ENCODE assay signal across 26 mouse cellular contexts in the genomic region with DNA sequence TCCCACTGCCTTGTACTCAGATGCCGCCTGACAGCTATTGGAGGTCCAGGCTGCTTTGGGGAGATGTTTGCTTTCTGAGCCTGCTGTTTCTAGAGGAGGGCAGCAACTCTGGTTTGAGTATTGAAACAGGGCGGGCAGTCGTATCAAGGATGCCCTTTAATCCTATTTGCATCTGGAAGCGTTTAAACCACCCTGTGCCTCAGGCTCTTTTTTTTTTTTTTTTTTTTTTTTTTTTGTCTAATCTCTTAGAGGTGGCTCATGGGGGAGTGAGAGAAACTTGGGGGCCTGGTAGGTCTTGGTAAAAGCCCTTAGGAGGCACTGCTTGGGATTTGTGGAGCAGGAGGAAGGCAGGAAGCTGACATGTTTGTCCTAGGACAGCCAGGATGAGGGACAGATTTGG. TPM values are rescaled to one million over a fixed set of nuclear protein-coding genes. Genes with fewer than 3 reads are reported as not detected.
DNase-seq lines count a peak whose midpoint lies in the region; ATAC-seq and TF ChIP-seq lines count a peak whose summit lies in the region.
"Had no signal": no experiment of that assay in that cellular context is flagged by ENCODE, and none has a peak within 500 bp of the region (broad histone marks: within the 10 kb centered on the region; RNA-seq: fewer than 3 reads in every experiment).

No protein-coding gene starts in this region.

- TF ChIP-seq CTCF in MEL (IDR thresholded peaks at IDR 0.05 in 2 of 3, conservative IDR thresholded peaks at IDR 0.05 in 1 of 3; ENCODE audit: control insufficient read depth in 1 of 3, insufficient read depth in 1 of 3, low read depth in 2 of 3, low read length in 3 of 3, poor library complexity in 1 of 3, severe bottlenecking in 1 of 3) = no peak

- no peak overlapping the region for H3K4me3 ChIP-seq in midbrain, embryonic 11.5 days (ENCODE audit: low read depth, low read length)
- no peak overlapping the region for H3K4me3 ChIP-seq in midbrain, embryonic 13.5 days (replicated peaks)
- H3K4me3 ChIP-seq in MEL (ENCODE audit: control insufficient read depth in 1 of 2, insufficient read depth in 1 of 2, low read depth in 2 of 2, low read length in 2 of 2) = no peak overlapping the region
- H3K4me3 ChIP-seq in embryonic facial prominence, embryonic 12.5 days = no peak overlapping the region
- H3K4me3 ChIP-seq in forebrain, embryonic 16.5 days (replicated peaks; ENCODE audit: low read length) = no peak overlapping the region
- H3K4me3 ChIP-seq: embryonic facial prominence, embryonic 15.5 days; heart, adult 2 months; heart, embryonic 10.5 days; heart, embryonic 13.5 days had no signal

- H3K79me2 ChIP-seq in MEL (ENCODE audit: control insufficient read depth, insufficient read depth, low read length, poor library complexity) = peaks cover 7% of the 10 kb centered on the region; the same call in 1 of the 2 replicates

- TF ChIP-seq EP300 in MEL (IDR thresholded peaks at IDR 0.05; ENCODE audit: low read depth in 1 of 2, low read length in 2 of 2) = no peak

- no peak for ATAC-seq in midbrain, embryonic 11.5 days (ENCODE audit: low FRiP score)
- no peak for ATAC-seq in midbrain, embryonic 13.5 days
- no peak for ATAC-seq in embryonic facial prominence, embryonic 12.5 days (ENCODE audit: insufficient number of reproducible peaks, insufficient read depth, low FRiP score, low TSS enrichment)
- no peak for ATAC-seq in forebrain, embryonic 16.5 days
- ATAC-seq: activated CD4-positive, CD25-positive, alpha-beta regulatory T cell, adult 4 months; forebrain, embryonic 14.5 days; hindbrain, postnatal 0 days; inflammation-experienced regulatory T-cells, adult 6 months; intestine, embryonic 16.5 days had no signal

- WGBS in midbrain, embryonic 11.5 days = 59% methylated on average over 4 of the region's 4 CpGs
- 55% methylated on average over 4 of the region's 4 CpGs for WGBS in midbrain, embryonic 13.5 days
- WGBS in embryonic facial prominence, embryonic 12.5 days = 27% methylated on average over 4 of the region's 4 CpGs
- 77% methylated on average over 4 of the region's 4 CpGs for WGBS in forebrain, embryonic 16.5 days

- TF ChIP-seq RAD21 in MEL (IDR thresholded peaks at IDR 0.05; ENCODE audit: low read depth, low read length) = no peak

- no peak overlapping the region for H3K27ac ChIP-seq in midbrain, embryonic 11.5 days (ENCODE audit: low read depth, low read length)
- H3K27ac ChIP-seq in midbrain, embryonic 13.5 days = no peak overlapping the region
- H3K27ac ChIP-seq in MEL (ENCODE audit: control insufficient read depth, low read depth, low read length) = no peak overlapping the region
- no peak overlapping the region for H3K27ac ChIP-seq in embryonic facial prominence, embryonic 12.5 days
- no peak overlapping the region for H3K27ac ChIP-seq in forebrain, embryonic 16.5 days (ENCODE audit: low read length)
- H3K27ac ChIP-seq: embryonic facial prominence, embryonic 15.5 days; heart, adult 2 months; heart, embryonic 10.5 days; heart, embryonic 13.5 days; hindbrain, embryonic 14.5 days; hindbrain, postnatal 0 days had no signal

- no peaks in the 10 kb centered on the region for H3K9me3 ChIP-seq in midbrain, embryonic 11.5 days (ENCODE audit: control insufficient read depth, low read length)
- no peaks in the 10 kb centered on the region for H3K9me3 ChIP-seq in midbrain, embryonic 13.5 days
- no peaks in the 10 kb centered on the region for H3K9me3 ChIP-seq in MEL (replicated peaks; ENCODE audit: insufficient read depth, low read length)
- H3K9me3 ChIP-seq in embryonic facial prominence, embryonic 12.5 days = no peaks in the 10 kb centered on the region
- H3K9me3 ChIP-seq in forebrain, embryonic 16.5 days (ENCODE audit: control insufficient read depth, low read length) = no peaks in the 10 kb centered on the region
- H3K9me3 ChIP-seq: embryonic facial prominence, embryonic 15.5 days; heart, embryonic 10.5 days; heart, embryonic 13.5 days had no signal

- no peaks in the 10 kb centered on the region for H3K4me1 ChIP-seq in midbrain, embryonic 11.5 days (ENCODE audit: control insufficient read depth, insufficient read depth, low read length)
- H3K4me1 ChIP-seq in midbrain, embryonic 13.5 days (replicated peaks) = 0 out of 2 replicates have a peak, but pooled peaks cover 4% of the 10 kb centered on the region
- no peaks in the 10 kb centered on the region for H3K4me1 ChIP-seq in MEL (ENCODE audit: control insufficient read depth in 1 of 2, insufficient read depth in 2 of 2, low read length in 2 of 2)
- H3K4me1 ChIP-seq in embryonic facial prominence, embryonic 12.5 days = peaks cover 27% of the 10 kb centered on the region
- no peaks in the 10 kb centered on the region for H3K4me1 ChIP-seq in forebrain, embryonic 16.5 days (replicated peaks; ENCODE audit: control insufficient read depth, insufficient read depth, low read length)

- peak; percentile 79 for DNase-seq in midbrain, embryonic 11.5 days (ENCODE audit: low spot score, missing footprints)
- DNase-seq in MEL (ENCODE audit: low read depth, low spot score) = no peak
- no peak for DNase-seq in heart, adult 11 months
- DNase-seq: adrenal gland, adult 8-10 months; adrenal gland, postnatal 36 days; B cell, adult 2 months; cerebellum, adult 18-20 months; cerebellum, adult 9-10 months; cerebellum, postnatal 14 days; gastrocnemius, postnatal 25 days; heart, adult 2 months; heart, postnatal 14 days; heart, postnatal 4 days had no signal

- H3K27me3 ChIP-seq in midbrain, embryonic 11.5 days (ENCODE audit: control insufficient read depth, insufficient read depth, low read length) = no peaks in the 10 kb centered on the region
- H3K27me3 ChIP-seq in midbrain, embryonic 13.5 days = no peaks in the 10 kb centered on the region
- no peaks in the 10 kb centered on the region for H3K27me3 ChIP-seq in MEL (ENCODE audit: control insufficient read depth in 1 of 2, insufficient read depth in 2 of 2, low read length in 2 of 2)
- no peaks in the 10 kb centered on the region for H3K27me3 ChIP-seq in embryonic facial prominence, embryonic 12.5 days
- no peaks in the 10 kb centered on the region for H3K27me3 ChIP-seq in forebrain, embryonic 16.5 days (replicated peaks; ENCODE audit: control insufficient read depth, insufficient read depth, low read length)
- H3K27me3 ChIP-seq: CH12.LX; embryonic facial prominence, embryonic 15.5 days; heart, embryonic 13.5 days had no signal

- H3K9ac ChIP-seq in midbrain, embryonic 11.5 days (ENCODE audit: low read length) = no peak overlapping the region
- H3K9ac ChIP-seq in midbrain, embryonic 13.5 days (replicated peaks) = no peak overlapping the region; the same call in 1 of the 2 replicates
- no peak overlapping the region for H3K9ac ChIP-seq in MEL (ENCODE audit: control insufficient read depth, low read depth, low read length, poor library complexity, severe bottlenecking)
- H3K9ac ChIP-seq in embryonic facial prominence, embryonic 12.5 days = 0 out of 2 replicates have a peak overlapping the region, but pooled peaks have one; percentile 15
- H3K9ac ChIP-seq in forebrain, embryonic 16.5 days (replicated peaks; ENCODE audit: low read depth, low read length) = no peak overlapping the region
- H3K9ac ChIP-seq: embryonic facial prominence, embryonic 15.5 days; heart, embryonic 13.5 days; hindbrain, embryonic 14.5 days had no signal

- TF ChIP-seq POLR2A in MEL (IDR thresholded peaks at IDR 0.05; ENCODE audit: control insufficient read depth in 1 of 2, insufficient read depth in 1 of 2, low read depth in 1 of 2, low read length in 2 of 2, poor library complexity in 1 of 2) = no peak

- no peaks in the 10 kb centered on the region for H3K36me3 ChIP-seq in midbrain, embryonic 11.5 days (ENCODE audit: control insufficient read depth, insufficient read depth, low read length)
- H3K36me3 ChIP-seq in midbrain, embryonic 13.5 days = peaks cover 82% of the 10 kb centered on the region
- peaks cover 0 to 27% of the 10 kb centered on the region in 2 experiments; a peak in 2 of 4 replicates for H3K36me3 ChIP-seq in MEL (ENCODE audit: control insufficient read depth in 1 of 2, insufficient read depth in 2 of 2, low read length in 2 of 2)
- H3K36me3 ChIP-seq in embryonic facial prominence, embryonic 12.5 days = peaks cover 79% of the 10 kb centered on the region
- H3K36me3 ChIP-seq in forebrain, embryonic 16.5 days (ENCODE audit: control insufficient read depth, insufficient read depth) = peaks cover 10% of the 10 kb centered on the region; the same call in 1 of the 2 replicates

- H3K4me2 ChIP-seq in midbrain, embryonic 11.5 days = no peak overlapping the region
- H3K4me2 ChIP-seq in midbrain, embryonic 13.5 days (replicated peaks) = no peak overlapping the region
- no peak overlapping the region for H3K4me2 ChIP-seq in embryonic facial prominence, embryonic 12.5 days (replicated peaks)
- no peak overlapping the region for H3K4me2 ChIP-seq in forebrain, embryonic 16.5 days (ENCODE audit: low read length)
- H3K4me2 ChIP-seq: embryonic facial prominence, embryonic 15.5 days; heart, embryonic 13.5 days; hindbrain, embryonic 14.5 days had no signal

TF ChIP-seq in MEL, 35 proteins besides CTCF, POLR2A, EP300 and RAD21:
- peak; percentile 59 for TF ChIP-seq ZNF384 (IDR thresholded peaks at IDR 0.05; ENCODE audit: low read depth, low read length)
- TF ChIP-seq ZMIZ1 (IDR thresholded peaks at IDR 0.05; ENCODE audit: low read depth, low read length) = no peak

RNA-seq across cellular contexts. Expression of a gene that starts 13.2 kb away (rescaled TPM):
- 34.2 and 37.4 TPM in 2 replicates for polyA plus RNA-seq in midbrain, embryonic 11.5 days (2014; fragmentation: Nextera tagmentation; extraction: Ambion mirVana)
- polyA plus RNA-seq in midbrain, embryonic 13.5 days (2015; fragmentation: Nextera tagmentation; extraction: Ambion mirVana) = 28.2 and 29.8 TPM in 2 replicates
- total RNA-seq in MEL (2012; rRNA removed) = 69.2 and 73.2 TPM in 2 replicates
- 100 to 1,000 TPM; 111 to 132 TPM for polyA plus RNA-seq in MEL (2012; ENCODE audit: insufficient read depth in 1 of 2, insufficient read length in 2 of 2, low read depth in 1 of 2, low replicate concordance in 2 of 2, missing spikeins in 1 of 2)
- 89.4 and 92.9 TPM in 2 replicates for polyA plus RNA-seq in embryonic facial prominence, embryonic 12.5 days (2016; fragmentation: Nextera tagmentation; extraction: Ambion mirVana)
- polyA plus RNA-seq in forebrain, embryonic 16.5 days (2015; fragmentation: Nextera tagmentation; extraction: Ambion mirVana) = 33.6 and 38.1 TPM in 2 replicates

RNA-seq across cellular contexts. Expression of a gene that starts 30.5 kb away (rescaled TPM):
- 18.3 and 24.3 TPM in 2 replicates for polyA plus RNA-seq in midbrain, embryonic 11.5 days (2014; fragmentation: Nextera tagmentation; extraction: Ambion mirVana)
- polyA plus RNA-seq in midbrain, embryonic 13.5 days (2015; fragmentation: Nextera tagmentation; extraction: Ambion mirVana) = 30.0 and 31.8 TPM in 2 replicates
- 3.0 and 3.9 TPM in 2 replicates for total RNA-seq in MEL (2012; rRNA removed)
- polyA plus RNA-seq in MEL (2012; ENCODE audit: insufficient read depth in 1 of 2, insufficient read length in 2 of 2, low read depth in 1 of 2, low replicate concordance in 2 of 2, missing spikeins in 1 of 2) = 10 to 100 TPM in 1 of 2 experiments, not detected in 1; 10.9 TPM
- polyA plus RNA-seq in embryonic facial prominence, embryonic 12.5 days (2016; fragmentation: Nextera tagmentation; extraction: Ambion mirVana) = 20.0 and 20.4 TPM in 2 replicates
- 32.5 and 35.0 TPM in 2 replicates for polyA plus RNA-seq in forebrain, embryonic 16.5 days (2015; fragmentation: Nextera tagmentation; extraction: Ambion mirVana)
